Mouse (Mus musculus) CD4-positive, CD25-positive, alpha-beta regulatory T cell (primary cell): ENCODE results near the gene Golph3l. TPM values are rescaled to one million over a fixed set of nuclear protein-coding genes. Genes with fewer than 3 reads are reported as not detected.

Experiments used
- polyA plus RNA-seq: library from polyadenylated mRNA; unstranded; fragments of 100-300 nt; shearing (Covaris generic); gene quantifications from one replicate; pipeline ENCODE4 v1.2.1, GENCODE M21; 2017

The Golph3l gene
- 42.0 TPM for polyA plus RNA-seq

DNA sequence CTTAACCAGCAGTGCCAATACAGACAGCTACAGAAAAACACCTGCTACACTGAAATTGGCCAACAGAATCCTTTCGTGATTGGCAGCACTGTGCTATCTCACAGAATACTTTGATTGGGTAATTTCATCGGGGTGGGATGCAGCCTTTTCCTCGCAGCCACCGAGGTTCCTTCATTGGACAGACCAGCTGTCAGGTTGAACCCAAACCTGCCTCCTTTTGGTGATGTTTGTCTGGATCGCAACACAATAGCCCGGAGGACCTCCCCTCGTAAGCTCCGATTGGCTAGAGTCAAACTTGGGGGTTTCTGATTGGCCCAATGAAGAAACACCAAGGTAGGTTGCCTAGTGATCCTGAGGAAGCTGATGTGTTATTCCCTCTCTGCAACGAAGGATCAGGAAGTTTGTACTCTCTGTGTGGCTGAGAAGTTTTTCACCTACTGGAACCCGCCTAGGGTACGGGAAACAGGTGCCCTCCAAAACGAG, at the start of gene Golph3l:
Gene Golph3l (plus strand): TSS at position 331 of the 483 bp plus-strand sequence.

DNA sequence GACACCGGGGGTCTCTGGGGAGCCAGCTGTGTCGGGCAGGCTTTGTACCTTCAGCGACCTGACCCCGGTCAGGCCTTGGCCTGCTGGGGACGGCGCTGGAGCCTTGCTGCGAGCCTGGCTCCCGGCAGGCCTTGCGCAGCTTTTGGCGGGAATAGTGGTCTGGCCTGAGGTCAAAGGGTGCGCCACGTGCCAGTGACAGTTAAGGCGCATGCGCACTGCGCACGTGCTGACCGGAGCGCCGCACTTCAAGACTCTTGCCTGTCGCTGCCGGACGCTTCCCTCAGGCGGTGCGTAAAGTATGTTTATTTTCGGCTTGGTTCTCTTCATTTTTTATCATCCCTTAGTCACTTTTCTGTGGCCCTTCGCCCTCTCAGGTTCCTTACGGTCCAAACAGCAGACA, 29.3 kb upstream of the Golph3l start, which contains the start of gene Hormad1:
Gene Hormad1 (plus strand): TSS at position 241 of the 400 bp plus-strand sequence.

DNA sequence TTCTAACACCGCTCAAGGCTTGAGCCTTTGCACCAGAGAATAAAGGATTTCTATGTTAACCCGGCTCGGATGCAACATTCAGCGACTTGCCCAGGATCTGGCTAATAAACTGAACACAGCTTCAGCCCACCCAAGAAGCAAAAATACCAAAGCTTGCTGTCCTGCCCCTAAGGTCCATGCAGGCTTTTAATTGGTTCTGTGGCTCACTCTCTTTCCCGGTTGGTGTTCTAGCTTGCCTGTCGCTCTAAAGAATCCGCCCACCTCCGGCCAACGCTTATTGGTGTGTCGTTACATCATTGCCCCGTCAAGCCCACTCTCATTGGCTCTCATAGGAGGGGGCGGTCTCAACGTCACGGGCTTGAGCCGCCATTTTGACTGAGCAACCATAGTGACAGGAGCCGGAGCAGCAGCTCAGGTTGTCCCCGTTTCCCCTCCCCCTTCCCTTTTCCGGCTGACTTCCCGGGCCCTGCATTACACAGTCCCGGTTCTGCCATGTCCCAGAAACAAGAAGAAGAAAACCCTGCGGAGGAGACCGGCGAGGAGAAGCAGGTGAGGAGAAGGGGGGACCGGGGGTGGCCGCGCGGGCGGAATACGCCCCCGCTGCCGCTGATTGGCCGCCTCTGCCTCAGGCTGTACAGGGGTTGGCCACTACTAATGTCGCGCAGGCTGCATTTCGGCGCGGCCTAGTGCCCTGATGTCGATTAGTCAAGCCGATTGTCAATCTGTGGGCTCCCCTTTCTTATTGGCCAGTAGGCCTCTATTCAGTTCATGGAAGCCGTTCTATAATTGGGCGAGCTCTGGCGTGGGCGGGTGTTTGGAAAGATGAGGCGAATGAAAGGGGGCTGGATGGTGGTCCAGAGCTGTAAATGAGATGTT, 36.1 kb downstream of the Golph3l start, which contains the start of gene Ensa:
Gene Ensa (plus strand): TSS at position 366 of the 876 bp plus-strand sequence.

DNA sequence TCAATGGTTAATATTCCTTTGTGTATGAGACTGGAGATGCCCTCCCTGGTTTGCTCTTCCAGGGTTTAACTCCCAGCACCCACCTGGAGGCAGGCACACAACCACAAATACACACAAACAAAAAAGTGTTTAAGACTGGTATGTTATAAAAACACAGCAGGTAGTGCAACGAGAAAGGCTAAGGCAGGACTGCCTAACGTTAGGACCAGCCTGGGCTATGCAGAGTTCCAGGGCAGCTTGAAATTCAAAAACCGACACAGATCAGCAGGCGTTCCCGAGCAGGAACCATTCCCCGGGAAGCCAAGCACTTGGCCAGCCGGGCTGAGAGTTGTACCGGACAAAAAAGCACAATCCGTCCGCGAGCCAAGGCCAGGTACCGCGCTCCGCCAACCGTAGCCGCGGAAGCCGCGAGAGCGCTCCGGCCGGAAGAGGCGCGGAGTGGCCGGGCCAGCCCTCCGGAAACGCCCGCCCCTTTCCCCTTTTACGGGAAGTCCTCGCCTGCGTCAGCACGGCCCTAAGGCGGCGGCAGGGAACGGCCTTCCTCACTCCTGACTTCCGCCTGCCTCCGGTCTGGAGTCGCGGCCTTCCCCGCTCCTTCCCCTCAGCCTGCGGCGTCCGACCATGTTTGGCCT, 69.6 kb downstream of the Golph3l start, which contains the start of gene Mcl1:
Gene Mcl1 (plus strand): TSS at position 553 of the 632 bp plus-strand sequence.

Other genes starting within 250 kb of the Golph3l start
- 38.1 TPM for gene Setdb1, start 231.7 kb upstream of the Golph3l start, polyA plus RNA-seq
- gene 4930558C23Rik, start 186.1 kb upstream of the Golph3l start, polyA plus RNA-seq = not detected
- 52.0 TPM for gene Arnt, start 154.5 kb upstream of the Golph3l start, polyA plus RNA-seq
- not detected for gene Ctsk, start 89.7 kb upstream of the Golph3l start, polyA plus RNA-seq
- gene Ctss, start 62.1 kb upstream of the Golph3l start, polyA plus RNA-seq = 350 TPM
- gene Hormad1, start 29.3 kb upstream of the Golph3l start, polyA plus RNA-seq = not detected
- gene Ensa, start 36.1 kb downstream of the Golph3l start, polyA plus RNA-seq = 84.3 TPM
- gene Mcl1, start 69.9 kb downstream of the Golph3l start, polyA plus RNA-seq = 602 TPM
- gene Adamtsl4, start 99.0 kb downstream of the Golph3l start, polyA plus RNA-seq = 14.3 TPM
- gene Ecm1, start 150.6 kb downstream of the Golph3l start, polyA plus RNA-seq = 386 TPM
- 90.1 TPM for gene Tars2, start 171.3 kb downstream of the Golph3l start, polyA plus RNA-seq
- gene Rprd2, start 229.9 kb downstream of the Golph3l start, polyA plus RNA-seq = 30.2 TPM